Mouse (Mus musculus): ENCODE results near the gene Acp4. TPM values are rescaled to one million over a fixed set of nuclear protein-coding genes. Genes with fewer than 3 reads are reported as not detected.
A peak's percentile ranks its signal among the peaks of the same experiment; 100 is the strongest.

Gene Acp4
- polyA plus RNA-seq, 1 experiment from 2014 or later = not detected

DNA sequence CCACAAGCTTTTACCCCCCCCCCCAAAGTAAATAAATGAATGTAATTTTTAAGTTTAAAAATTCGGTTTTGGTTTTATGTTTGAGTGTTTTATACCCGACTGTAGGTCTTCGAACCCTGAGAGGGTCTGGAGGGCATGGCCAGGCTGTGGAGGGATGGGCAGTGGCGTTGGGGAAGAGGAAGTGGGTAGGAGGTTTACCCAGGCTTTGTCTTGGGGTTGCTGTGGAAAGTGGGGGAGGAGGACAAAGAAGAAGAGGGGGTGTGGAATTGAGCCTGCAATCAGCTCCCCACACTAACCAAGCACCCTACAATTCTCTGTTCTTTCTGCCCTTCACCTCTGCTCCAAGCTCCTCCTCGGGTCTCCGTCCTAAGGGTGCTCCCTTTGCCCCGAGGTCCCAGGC, 15.4 kb upstream of the Acp4 start:
- Histone ChIP-seq H3K27ac (ENCODE audit: low read length) (no peak overlapping the region), H3K4me1 (ENCODE audit: control insufficient read depth, insufficient read depth, low read length) (no peaks in the 10 kb centered on the region), H3K4me2 (ENCODE audit: low read length) (no peak overlapping the region), H3K9ac (ENCODE audit: low read depth, low read length) (no peak overlapping the region), H3K4me3 (ENCODE audit: low read depth, low read length) (no peak overlapping the region), H3K27me3 (ENCODE audit: control insufficient read depth, insufficient read depth, low read depth, low read length) (no peaks in the 10 kb centered on the region), H3K9me3 (replicated peaks; ENCODE audit: control insufficient read depth, low read length, poor library complexity, severe bottlenecking) (no peaks in the 10 kb centered on the region), H3K36me3 (ENCODE audit: control insufficient read depth, insufficient read depth, low read length) (no peaks in the 10 kb centered on the region)
- WGBS = 88% methylated on average over 7 of the region's 7 CpGs
- no peak for ATAC-seq

DNA sequence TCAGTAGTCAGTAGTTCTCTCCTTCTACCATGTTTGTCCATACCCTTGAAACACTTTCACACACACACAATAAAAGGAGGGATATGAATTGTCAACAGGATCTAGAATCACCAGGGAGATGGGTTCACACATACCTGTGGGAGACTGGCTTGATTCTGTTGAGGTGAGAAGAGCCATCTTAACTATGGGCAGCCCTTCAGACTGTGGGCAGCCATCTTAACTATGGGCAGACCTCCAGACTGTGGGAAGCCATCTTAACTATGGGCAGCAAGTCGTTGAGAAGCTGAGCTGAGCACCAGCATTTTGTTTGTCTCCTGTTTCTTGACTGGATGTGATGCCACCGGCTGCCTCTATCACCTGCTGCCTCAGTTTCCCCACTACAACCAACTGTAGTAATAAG, 14.1 kb upstream of the Acp4 start:
- Histone ChIP-seq H3K36me3 (ENCODE audit: control insufficient read depth, insufficient read depth, low read length) (no peaks in the 10 kb centered on the region), H3K27ac (ENCODE audit: low read length) (no peak overlapping the region), H3K9ac (ENCODE audit: low read depth, low read length) (no peak overlapping the region), H3K27me3 (ENCODE audit: control insufficient read depth, insufficient read depth, low read depth, low read length) (no peaks in the 10 kb centered on the region), H3K4me2 (ENCODE audit: low read length) (no peak overlapping the region), H3K4me1 (ENCODE audit: control insufficient read depth, insufficient read depth, low read length) (no peaks in the 10 kb centered on the region), H3K9me3 (replicated peaks; ENCODE audit: control insufficient read depth, low read length, poor library complexity, severe bottlenecking) (no peaks in the 10 kb centered on the region), H3K4me3 (ENCODE audit: low read depth, low read length) (no peak overlapping the region)
- 0 out of 2 replicates have a peak, but pooled peaks have one; percentile 61 for ATAC-seq
- 70% methylated on average over 2 of the region's 2 CpGs for WGBS

DNA sequence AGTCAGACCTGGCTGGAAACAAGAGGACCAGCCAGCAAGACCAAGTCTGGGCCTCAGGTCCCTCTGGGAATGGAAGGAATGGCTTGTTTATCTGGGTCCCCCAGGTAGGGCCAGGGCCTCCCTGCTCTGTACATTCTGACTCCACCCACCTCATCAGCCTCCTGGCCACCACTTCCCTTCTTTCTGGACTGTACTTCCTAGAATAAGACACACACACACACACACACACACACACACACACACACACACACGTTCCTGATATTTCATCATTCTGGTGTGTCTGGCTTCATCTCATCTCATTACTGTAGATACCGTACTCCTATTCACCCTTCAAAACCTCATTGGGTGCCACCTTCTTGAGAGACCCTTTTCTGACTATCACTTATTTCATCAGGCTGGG, 12.2 kb upstream of the Acp4 start:
- Histone ChIP-seq H3K9ac (ENCODE audit: low read depth, low read length) (no peak overlapping the region), H3K4me1 (ENCODE audit: control insufficient read depth, insufficient read depth, low read length) (no peaks in the 10 kb centered on the region), H3K4me2 (ENCODE audit: low read length) (no peak overlapping the region), H3K4me3 (ENCODE audit: low read depth, low read length) (no peak overlapping the region), H3K36me3 (ENCODE audit: control insufficient read depth, insufficient read depth, low read length) (no peaks in the 10 kb centered on the region), H3K27me3 (ENCODE audit: control insufficient read depth, insufficient read depth, low read depth, low read length) (no peaks in the 10 kb centered on the region), H3K27ac (ENCODE audit: low read length) (no peak overlapping the region), H3K9me3 (replicated peaks; ENCODE audit: control insufficient read depth, low read length, poor library complexity, severe bottlenecking) (no peaks in the 10 kb centered on the region)
- 96% methylated on average over 2 of the region's 2 CpGs for WGBS
- ATAC-seq = no peak

- no peak overlapping the region for H3K4me2 ChIP-seq (ENCODE audit: low read length)
- no peak overlapping the region for H3K9ac ChIP-seq (ENCODE audit: low read depth, low read length)
- WGBS = 83% methylated on average over 11 of the region's 11 CpGs
- no peak overlapping the region for H3K27ac ChIP-seq (ENCODE audit: low read length)
- no peaks in the 10 kb centered on the region for H3K27me3 ChIP-seq (ENCODE audit: control insufficient read depth, insufficient read depth, low read depth, low read length)
- no peak overlapping the region for H3K4me3 ChIP-seq (ENCODE audit: low read depth, low read length)
- H3K9me3 ChIP-seq (replicated peaks; ENCODE audit: control insufficient read depth, low read length, poor library complexity, severe bottlenecking) = no peaks in the 10 kb centered on the region
- no peaks in the 10 kb centered on the region for H3K36me3 ChIP-seq (ENCODE audit: control insufficient read depth, insufficient read depth, low read length)
- no peaks in the 10 kb centered on the region for H3K4me1 ChIP-seq (ENCODE audit: control insufficient read depth, insufficient read depth, low read length)
- no peak for ATAC-seq
Observed at GRCm38 (mm10) chr7:44268117-44268516, 10.9 kb upstream of the Acp4 start.

DNA sequence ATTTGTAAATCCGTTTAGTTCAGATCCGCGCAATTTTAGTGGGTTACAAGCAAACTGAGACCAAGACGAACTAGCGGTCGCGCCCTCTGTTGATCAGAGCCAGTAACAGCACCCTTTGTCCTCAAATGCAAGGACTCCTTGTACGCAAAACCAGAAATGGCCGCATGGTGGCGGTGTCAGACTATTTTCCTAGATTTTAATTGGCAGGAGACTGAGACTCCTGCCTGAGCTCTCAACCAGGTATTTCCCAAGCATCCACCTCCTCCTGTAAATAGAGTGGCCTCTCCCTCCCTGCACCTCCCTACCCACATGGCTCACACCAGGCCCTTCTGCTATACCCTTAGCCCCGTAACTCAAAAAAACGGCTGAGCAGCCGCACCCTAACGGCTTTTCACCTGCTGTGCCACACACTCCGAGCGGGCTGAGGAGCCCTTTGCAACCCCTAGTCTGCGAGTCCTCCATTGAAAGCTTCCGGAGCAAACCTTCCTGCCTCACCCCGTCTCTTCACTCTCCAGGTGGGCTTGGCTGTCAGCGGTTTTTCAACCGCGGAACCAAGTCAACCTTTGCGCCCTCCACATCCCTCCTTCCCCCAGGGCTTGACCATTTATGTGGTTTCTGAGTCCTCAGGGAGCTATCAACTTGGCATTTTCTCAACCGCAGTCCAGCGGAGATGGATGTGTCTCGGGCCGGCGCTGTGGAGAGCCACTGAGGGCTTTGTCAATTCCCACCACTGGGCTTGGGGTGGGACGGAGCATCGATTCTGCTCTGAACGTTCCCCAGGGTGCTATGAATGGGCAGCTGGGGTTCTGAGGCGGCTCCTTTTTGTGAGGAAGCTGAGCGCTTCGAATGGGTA, 5.8 kb upstream of the Acp4 start:
- WGBS = 2% methylated on average over 34 of the region's 34 CpGs
- Histone ChIP-seq H3K9ac (ENCODE audit: low read depth, low read length) (peak overlapping the region; percentile 66), H3K9me3 (replicated peaks; ENCODE audit: control insufficient read depth, low read length, poor library complexity, severe bottlenecking) (no peaks in the 10 kb centered on the region), H3K4me2 (ENCODE audit: low read length) (peak overlapping the region; percentile 62), H3K27me3 (ENCODE audit: control insufficient read depth, insufficient read depth, low read depth, low read length) (no peaks in the 10 kb centered on the region), H3K36me3 (ENCODE audit: control insufficient read depth, insufficient read depth, low read length) (no peaks in the 10 kb centered on the region), H3K4me3 (ENCODE audit: low read depth, low read length) (peak overlapping the region; percentile 35), H3K4me1 (ENCODE audit: control insufficient read depth, insufficient read depth, low read length) (no peaks in the 10 kb centered on the region), H3K27ac (ENCODE audit: low read length) (peak overlapping the region; percentile 67)
- ATAC-seq = peak; percentile 89

DNA sequence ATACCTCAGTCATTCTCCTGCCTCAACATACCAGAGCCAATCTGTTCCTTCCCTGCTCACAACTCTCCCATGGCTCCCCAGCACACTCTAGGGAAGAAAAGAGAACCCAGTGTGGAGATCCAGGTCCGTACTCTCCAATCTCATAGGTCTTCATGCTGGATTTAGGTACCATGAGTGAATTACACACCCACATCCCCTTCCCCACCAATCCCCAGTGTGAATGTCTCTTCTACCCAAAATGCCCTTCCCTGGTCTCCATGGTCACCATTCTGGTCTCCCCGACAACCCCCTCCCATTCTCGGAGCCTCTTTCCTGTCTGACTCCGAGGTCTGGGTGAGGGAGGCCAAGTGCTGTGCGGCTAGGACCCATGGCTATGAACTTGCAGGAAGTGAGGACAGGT, 4.0 kb upstream of the Acp4 start, which contains the start of gene Gm15517:
Gene Gm15517 (plus strand): TSS at position 301 of the 400 bp plus-strand sequence.
- Histone ChIP-seq H3K4me3 (ENCODE audit: low read depth, low read length) (no peak within 1 kb of the TSS), H3K36me3 (ENCODE audit: control insufficient read depth, insufficient read depth, low read length) (no peaks in the 10 kb centered on the region), H3K27ac (ENCODE audit: low read length) (no peak within 1 kb of the TSS), H3K9ac (ENCODE audit: low read depth, low read length) (no peak within 1 kb of the TSS), H3K27me3 (ENCODE audit: control insufficient read depth, insufficient read depth, low read depth, low read length) (no peaks in the 10 kb centered on the region), H3K4me1 (ENCODE audit: control insufficient read depth, insufficient read depth, low read length) (no peaks in the 10 kb centered on the region), H3K9me3 (replicated peaks; ENCODE audit: control insufficient read depth, low read length, poor library complexity, severe bottlenecking) (no peaks in the 10 kb centered on the region), H3K4me2 (ENCODE audit: low read length) (no peak within 1 kb of the TSS)
- no peak for ATAC-seq
- 47% methylated on average over 5 of the region's 5 CpGs for WGBS

DNA sequence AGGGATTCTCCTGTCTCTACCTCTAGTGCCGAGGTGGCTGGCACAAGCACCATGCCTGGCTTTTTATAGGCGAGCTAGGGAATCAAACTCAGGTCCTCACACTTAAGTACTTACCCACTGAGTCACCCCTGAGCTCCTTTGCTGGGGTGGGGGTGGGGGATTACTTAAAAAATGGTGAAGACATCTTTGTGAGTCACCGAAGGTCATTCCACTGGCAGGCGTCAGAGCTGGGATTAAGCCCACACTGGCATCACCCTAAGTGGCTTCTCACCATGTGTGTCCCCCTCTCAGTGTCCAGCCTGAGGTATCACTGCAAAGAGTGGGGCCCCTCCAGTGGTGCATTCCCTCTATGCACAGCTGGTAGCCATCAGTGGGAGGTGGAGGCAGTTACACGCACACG, 3.2 kb upstream of the Acp4 start:
- H3K4me1 ChIP-seq (ENCODE audit: control insufficient read depth, insufficient read depth, low read length) = no peaks in the 10 kb centered on the region
- H3K9ac ChIP-seq (ENCODE audit: low read depth, low read length) = no peak overlapping the region
- no peaks in the 10 kb centered on the region for H3K27me3 ChIP-seq (ENCODE audit: control insufficient read depth, insufficient read depth, low read depth, low read length)
- WGBS = 71% methylated on average over 6 of the region's 6 CpGs
- no peak overlapping the region for H3K4me3 ChIP-seq (ENCODE audit: low read depth, low read length)
- no peak overlapping the region for H3K4me2 ChIP-seq (ENCODE audit: low read length)
- no peak overlapping the region for H3K27ac ChIP-seq (ENCODE audit: low read length)
- ATAC-seq = no peak
- no peaks in the 10 kb centered on the region; the same call in 1 of the 2 replicates for H3K36me3 ChIP-seq (ENCODE audit: control insufficient read depth, insufficient read depth, low read length)
- H3K9me3 ChIP-seq (replicated peaks; ENCODE audit: control insufficient read depth, low read length, poor library complexity, severe bottlenecking) = no peaks in the 10 kb centered on the region

DNA sequence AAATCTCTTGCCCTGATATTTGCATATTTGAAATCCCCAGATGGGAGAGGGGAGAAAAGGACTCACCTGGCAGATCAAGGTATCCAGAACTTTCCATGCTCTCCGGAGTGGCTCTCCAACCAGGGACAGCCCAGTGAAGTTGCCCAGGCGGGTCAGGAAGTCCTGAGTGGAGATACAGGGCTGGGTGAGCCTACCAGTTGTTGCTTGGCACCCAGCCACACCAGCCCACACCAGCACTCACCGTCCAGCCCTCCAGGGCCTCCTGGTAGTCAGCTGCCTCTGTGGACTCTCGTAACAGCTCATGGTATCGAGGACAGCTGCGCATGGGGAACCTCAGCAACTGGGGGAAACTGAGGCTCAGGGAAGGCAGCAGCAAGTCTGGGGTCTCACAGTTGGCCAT, 2.2 kb downstream of the Acp4 start:
- Histone ChIP-seq H3K4me3 (ENCODE audit: low read depth, low read length) (no peak overlapping the region), H3K9ac (ENCODE audit: low read depth, low read length) (no peak overlapping the region), H3K27me3 (ENCODE audit: control insufficient read depth, insufficient read depth, low read depth, low read length) (no peaks in the 10 kb centered on the region), H3K9me3 (replicated peaks; ENCODE audit: control insufficient read depth, low read length, poor library complexity, severe bottlenecking) (no peaks in the 10 kb centered on the region), H3K4me2 (ENCODE audit: low read length) (no peak overlapping the region), H3K4me1 (ENCODE audit: control insufficient read depth, insufficient read depth, low read length) (no peaks in the 10 kb centered on the region), H3K27ac (ENCODE audit: low read length) (no peak overlapping the region), H3K36me3 (ENCODE audit: control insufficient read depth, insufficient read depth, low read length) (peaks cover 13% of the 10 kb centered on the region)
- ATAC-seq = no peak
- WGBS = 85% methylated on average over 6 of the region's 6 CpGs

- peaks cover 1% of the 10 kb centered on the region for H3K4me1 ChIP-seq (ENCODE audit: control insufficient read depth, insufficient read depth, low read length)
- no peaks in the 10 kb centered on the region for H3K27me3 ChIP-seq (ENCODE audit: control insufficient read depth, insufficient read depth, low read depth, low read length)
- 0 out of 2 replicates have a peak overlapping the region, but pooled peaks have one; percentile 10 for H3K9ac ChIP-seq (ENCODE audit: low read depth, low read length)
- no peak overlapping the region for H3K27ac ChIP-seq (ENCODE audit: low read length)
- H3K36me3 ChIP-seq (ENCODE audit: control insufficient read depth, insufficient read depth, low read length) = peaks cover 14% of the 10 kb centered on the region
- no peaks in the 10 kb centered on the region for H3K9me3 ChIP-seq (replicated peaks; ENCODE audit: control insufficient read depth, low read length, poor library complexity, severe bottlenecking)
- no peak overlapping the region for H3K4me2 ChIP-seq (ENCODE audit: low read length)
- peak; percentile 6; the same call in 1 of the 2 replicates for ATAC-seq
- H3K4me3 ChIP-seq (ENCODE audit: low read depth, low read length) = no peak overlapping the region
- WGBS = 68% methylated on average over 15 of the region's 15 CpGs
Observed at GRCm38 (mm10) chr7:44253023-44253616, 4.1 kb downstream of the Acp4 start.
